Mouse (Mus musculus): ENCODE data around the gene Cd40lg. TPM values are rescaled to one million over a fixed set of nuclear protein-coding genes. Genes with fewer than 3 reads are reported as not detected.
A peak's percentile ranks its signal among the peaks of the same experiment; 100 is the strongest.

Cd40lg gene
- polyA plus RNA-seq, 1 experiment from 2014 or later, result 0.13 TPM

DNA sequence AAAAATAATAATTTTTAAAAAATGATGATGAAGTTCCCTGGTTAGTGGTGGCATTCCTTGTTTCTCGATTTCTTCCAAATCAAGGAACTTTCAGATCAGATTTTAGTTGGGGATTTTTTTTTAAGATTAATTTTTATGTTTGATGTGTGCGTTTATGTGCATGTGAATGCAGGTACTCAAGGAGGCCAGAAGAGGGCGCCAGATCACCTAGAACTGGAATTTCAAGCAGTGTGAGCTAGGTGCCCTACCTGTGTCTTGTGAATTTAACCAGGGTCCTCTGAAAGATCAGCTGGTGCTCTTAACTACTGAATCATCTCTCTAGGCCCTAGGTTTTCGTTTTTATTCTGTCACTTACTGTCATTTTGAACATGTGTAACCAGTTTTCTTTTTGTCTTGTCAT is 24.0 kb downstream of the Cd40lg start:
- Histone ChIP-seq H3K4me3 (ENCODE audit: low read length) (no peak overlapping the region), H3K27me3 (replicated peaks; ENCODE audit: control insufficient read depth, insufficient read depth, low read length) (no peaks in the 10 kb centered on the region), H3K9ac (ENCODE audit: low read depth, low read length) (no peak overlapping the region), H3K4me1 (ENCODE audit: control insufficient read depth, insufficient read depth, low read depth, low read length) (no peaks in the 10 kb centered on the region), H3K4me2 (ENCODE audit: low read length) (no peak overlapping the region), H3K36me3 (ENCODE audit: control insufficient read depth, insufficient read depth, low read length) (no peaks in the 10 kb centered on the region), H3K9me3 (ENCODE audit: control insufficient read depth, low read length) (no peaks in the 10 kb centered on the region), H3K27ac (ENCODE audit: low read depth, low read length) (no peak overlapping the region)
- ATAC-seq, result no peak
- WGBS, result 71% methylated on average over 4 of the region's 4 CpGs

DNA sequence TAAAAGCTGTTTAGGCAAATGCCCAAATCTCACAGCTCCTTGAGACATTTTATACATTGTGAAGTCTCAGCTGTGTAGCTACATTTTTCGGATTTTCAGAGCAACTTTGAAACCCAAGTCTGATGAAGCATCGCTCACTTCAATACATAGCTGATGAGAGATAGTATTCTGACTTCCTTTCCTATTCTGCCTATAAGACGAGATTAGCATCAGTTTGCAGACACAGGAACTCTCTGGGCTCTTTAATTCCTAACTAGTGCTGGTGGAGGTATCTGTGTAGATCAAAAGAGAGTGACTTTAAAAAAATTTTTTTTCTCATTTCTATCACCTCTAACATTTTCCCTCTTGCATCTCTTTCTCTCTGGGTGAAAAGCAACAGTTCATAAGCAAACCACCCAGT is 26.6 kb downstream of the Cd40lg start:
- H3K4me2 ChIP-seq (ENCODE audit: low read length), result no peak overlapping the region
- H3K36me3 ChIP-seq (ENCODE audit: control insufficient read depth, insufficient read depth, low read length), result no peaks in the 10 kb centered on the region
- 81% methylated on average over 3 of the region's 3 CpGs for whole genome bisulfite sequencing
- no peaks in the 10 kb centered on the region for H3K27me3 ChIP-seq (replicated peaks; ENCODE audit: control insufficient read depth, insufficient read depth, low read length)
- no peaks in the 10 kb centered on the region for H3K9me3 ChIP-seq (ENCODE audit: control insufficient read depth, low read length)
- H3K9ac ChIP-seq (ENCODE audit: low read depth, low read length), result no peak overlapping the region
- ATAC-seq, result no peak
- H3K27ac ChIP-seq (ENCODE audit: low read depth, low read length), result no peak overlapping the region
- H3K4me1 ChIP-seq (ENCODE audit: control insufficient read depth, insufficient read depth, low read depth, low read length), result no peaks in the 10 kb centered on the region
- H3K4me3 ChIP-seq (ENCODE audit: low read length), result no peak overlapping the region

GRCm38 (mm10) chrX:57253329-57254055 is 41.5 kb downstream of the Cd40lg start:
- Histone ChIP-seq H3K36me3 (ENCODE audit: control insufficient read depth, insufficient read depth, low read length) (no peaks in the 10 kb centered on the region), H3K9me3 (ENCODE audit: control insufficient read depth, low read length) (no peaks in the 10 kb centered on the region), H3K4me2 (ENCODE audit: low read length) (no peak overlapping the region), H3K4me3 (ENCODE audit: low read length) (no peak overlapping the region), H3K27ac (ENCODE audit: low read depth, low read length) (no peak overlapping the region), H3K9ac (ENCODE audit: low read depth, low read length) (no peak overlapping the region), H3K27me3 (replicated peaks; ENCODE audit: control insufficient read depth, insufficient read depth, low read length) (no peaks in the 10 kb centered on the region), H3K4me1 (ENCODE audit: control insufficient read depth, insufficient read depth, low read depth, low read length) (no peaks in the 10 kb centered on the region)
- no peak for ATAC-seq
- 75% methylated on average over 7 of the region's 7 CpGs for WGBS

DNA sequence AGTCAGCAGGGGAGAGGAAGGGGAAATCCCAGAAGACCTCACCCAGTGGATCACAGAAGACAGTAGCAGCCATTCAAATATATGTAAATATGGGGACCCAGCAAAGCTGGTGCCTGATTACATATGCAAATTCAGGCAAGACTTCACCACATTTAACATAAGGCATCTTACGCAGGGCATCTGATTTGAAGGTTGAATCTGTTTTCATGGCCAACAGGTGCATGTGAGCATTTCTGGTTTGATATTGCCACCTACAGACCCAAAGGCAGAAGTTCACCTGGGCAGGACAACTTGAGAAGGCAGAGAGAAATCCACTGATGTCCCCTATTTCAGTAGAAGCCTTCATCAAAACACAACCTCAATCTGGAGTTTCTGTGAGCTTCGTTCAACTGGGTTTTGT is 48.8 kb downstream of the Cd40lg start:
- ATAC-seq, result peak; percentile 60; the same call in 1 of the 2 replicates

GRCm38 (mm10) chrX:57263515-57263914 is 51.6 kb downstream of the Cd40lg start:
- Histone ChIP-seq H3K4me3 (ENCODE audit: low read length) (no peak overlapping the region), H3K9ac (ENCODE audit: low read depth, low read length) (no peak overlapping the region), H3K4me2 (ENCODE audit: low read length) (no peak overlapping the region), H3K9me3 (ENCODE audit: control insufficient read depth, low read length) (no peaks in the 10 kb centered on the region), H3K27ac (ENCODE audit: low read depth, low read length) (no peak overlapping the region), H3K36me3 (ENCODE audit: control insufficient read depth, insufficient read depth, low read length) (no peaks in the 10 kb centered on the region), H3K4me1 (ENCODE audit: control insufficient read depth, insufficient read depth, low read depth, low read length) (no peaks in the 10 kb centered on the region), H3K27me3 (replicated peaks; ENCODE audit: control insufficient read depth, insufficient read depth, low read length) (no peaks in the 10 kb centered on the region)
- ATAC-seq, result no peak
- WGBS, result 90% methylated on average over 4 of the region's 4 CpGs

More for the DNA sequence above, 48.8 kb downstream of the Cd40lg start:
- Histone ChIP-seq H3K36me3 (ENCODE audit: control insufficient read depth, insufficient read depth, low read length) (no peaks in the 10 kb centered on the region), H3K9ac (ENCODE audit: low read depth, low read length) (no peak overlapping the region), H3K4me1 (ENCODE audit: control insufficient read depth, insufficient read depth, low read depth, low read length) (no peaks in the 10 kb centered on the region), H3K4me2 (ENCODE audit: low read length) (no peak overlapping the region), H3K4me3 (ENCODE audit: low read length) (no peak overlapping the region), H3K27me3 (replicated peaks; ENCODE audit: control insufficient read depth, insufficient read depth, low read length) (no peaks in the 10 kb centered on the region), H3K27ac (ENCODE audit: low read depth, low read length) (no peak overlapping the region), H3K9me3 (ENCODE audit: control insufficient read depth, low read length) (no peaks in the 10 kb centered on the region)
- WGBS, result 48% methylated on average over 2 of the region's 2 CpGs

Other genes starting within 250 kb of the Cd40lg start
- gene Brs3, start 169.1 kb upstream of the Cd40lg start, polyA plus RNA-seq (2015; fragmentation: Nextera tagmentation; extraction: Ambion mirVana), result 0.39 and 0.41 TPM in 2 replicates
- gene Htatsf1, start 158.6 kb upstream of the Cd40lg start, polyA plus RNA-seq (2015; fragmentation: Nextera tagmentation; extraction: Ambion mirVana), result 80.7 and 86.0 TPM in 2 replicates
- gene Vgll1, start 124.0 kb upstream of the Cd40lg start, polyA plus RNA-seq (2015; fragmentation: Nextera tagmentation; extraction: Ambion mirVana), result not detected in 2 replicates
- 6.5 and 6.8 TPM in 2 replicates for gene Arhgef6, start 126.6 kb downstream of the Cd40lg start, polyA plus RNA-seq (2015; fragmentation: Nextera tagmentation; extraction: Ambion mirVana)
- gene Rbmx, start 180.9 kb downstream of the Cd40lg start, polyA plus RNA-seq (2015; fragmentation: Nextera tagmentation; extraction: Ambion mirVana), result 133 and 145 TPM in 2 replicates
- not detected in 2 replicates for gene Gm364, start 197.0 kb downstream of the Cd40lg start, polyA plus RNA-seq (2015; fragmentation: Nextera tagmentation; extraction: Ambion mirVana)